Mouse (Mus musculus) lung, embryonic 16.5 days (tissue): ENCODE results near the gene Mad1l1. TPM values are rescaled to one million over a fixed set of nuclear protein-coding genes. Genes with fewer than 3 reads are reported as not detected.

Experiments
- ATAC-seq: fragments of 200-750 bp; cut with Nextera tagmentation; 2 replicates; pipeline ENCODE4 v1.8.0; 2017; ENCODE audit warnings: low read depth, mild to moderate bottlenecking, moderate library complexity
- H3K27ac ChIP-seq: fragments of 300-500 bp; sonication (generic); 2 replicates; pipeline ENCODE4 v1.5.1; 2014; ENCODE audit warnings: mild to moderate bottlenecking, control low read depth, low read length
- H3K27me3 ChIP-seq: fragments of 300-500 bp; sonication (generic); 2 replicates; pipeline ENCODE4 v1.6.1; 2014; ENCODE audit warnings: low read depth, low read length, mixed read lengths; ENCODE audit not compliant: control insufficient read depth, insufficient read depth
- H3K36me3 ChIP-seq: fragments of 300-500 bp; sonication (generic); 2 replicates; pipeline ENCODE4 v1.6.1; 2014; ENCODE audit warnings: low read length; ENCODE audit not compliant: control insufficient read depth, insufficient read depth
- H3K4me1 ChIP-seq: fragments of 300-500 bp; sonication (generic); replicated peaks from 2 replicates; pipeline ENCODE4 v1.6.1; 2014; ENCODE audit warnings: low read length, mixed read lengths; ENCODE audit not compliant: control insufficient read depth, insufficient read depth
- H3K4me2 ChIP-seq: fragments of 300-500 bp; sonication (generic); 2 replicates; pipeline ENCODE4 v1.6.1; 2014; ENCODE audit warnings: low read depth, low read length, control low read depth
- H3K4me3 ChIP-seq: fragments of 300-500 bp; sonication (generic); 2 replicates; pipeline ENCODE4 v1.5.1; 2014; ENCODE audit warnings: mild to moderate bottlenecking, low read length, control low read depth
- H3K9ac ChIP-seq: fragments of 300-500 bp; sonication (generic); 2 replicates; pipeline ENCODE4 v1.6.1; 2014; ENCODE audit warnings: low read length, control low read depth
- H3K9me3 ChIP-seq: fragments of 300-500 bp; sonication (generic); 2 replicates; pipeline ENCODE4 v1.6.1; 2016; ENCODE audit warnings: low read length; ENCODE audit not compliant: control insufficient read depth
- WGBS: fragments of 180-500 bp; shearing (Covaris S2); extraction: QIAGEN DNeasy Blood & Tissue Kit; methylation state at CpG from one replicate; pipeline ENCODE4 v1.1.7; 2014; 5-methylcytosine and 5-hydroxymethylcytosine counted together
- polyA plus RNA-seq: library from polyadenylated mRNA; unstranded; fragments of >200 nt; fragmentation: Nextera tagmentation; extraction: Ambion mirVana; gene quantifications from 2 replicates; pipeline ENCODE4 v1.2.1, GENCODE M21; 2015

The Mad1l1 gene
- polyA plus RNA-seq, 1 experiment from 2014 or later, result 54.1 TPM

GRCm38 (mm10) chr5:140173181-140173580 is 148.2 kb downstream of the Mad1l1 start:
- Histone ChIP-seq H3K4me1 (peaks cover 3% of the 10 kb centered on the region; the same call in 1 of the 2 replicates), H3K4me2 (no peak overlapping the region), H3K9me3 (no peaks in the 10 kb centered on the region), H3K4me3 (no peak overlapping the region), H3K27ac (no peak overlapping the region), H3K27me3 (no peaks in the 10 kb centered on the region), H3K9ac (no peak overlapping the region), H3K36me3 (no peaks in the 10 kb centered on the region)
- 83% methylated on average over 4 of the region's 4 CpGs for WGBS
- no peak for ATAC-seq

GRCm38 (mm10) chr5:140171710-140172109 is 149.6 kb downstream of the Mad1l1 start:
- Histone ChIP-seq H3K4me3 (no peak overlapping the region), H3K27me3 (no peaks in the 10 kb centered on the region), H3K9me3 (no peaks in the 10 kb centered on the region), H3K36me3 (no peaks in the 10 kb centered on the region), H3K4me2 (no peak overlapping the region), H3K27ac (no peak overlapping the region), H3K9ac (no peak overlapping the region), H3K4me1 (no peaks in the 10 kb centered on the region)
- WGBS, result 76% methylated on average over 1 of the region's 1 CpGs
- no peak for ATAC-seq

GRCm38 (mm10) chr5:140167531-140167930 is 153.8 kb downstream of the Mad1l1 start:
- WGBS, result 60% methylated on average over 6 of the region's 6 CpGs

GRCm38 (mm10) chr5:140167080-140167479 is 154.3 kb downstream of the Mad1l1 start:
- H3K9ac ChIP-seq, result no peak overlapping the region
- 90% methylated on average over 6 of the region's 6 CpGs for WGBS
- H3K27ac ChIP-seq, result no peak overlapping the region
- ATAC-seq, result no peak
- no peaks in the 10 kb centered on the region for H3K27me3 ChIP-seq
- H3K9me3 ChIP-seq, result no peaks in the 10 kb centered on the region
- no peak overlapping the region for H3K4me2 ChIP-seq
- no peak overlapping the region for H3K4me3 ChIP-seq
- no peaks in the 10 kb centered on the region for H3K4me1 ChIP-seq
- no peaks in the 10 kb centered on the region for H3K36me3 ChIP-seq

More at GRCm38 (mm10) chr5:140167531-140167930, 153.8 kb downstream of the Mad1l1 start:
- no peaks in the 10 kb centered on the region for H3K27me3 ChIP-seq
- no peak overlapping the region for H3K4me2 ChIP-seq
- H3K4me3 ChIP-seq, result no peak overlapping the region
- no peaks in the 10 kb centered on the region for H3K4me1 ChIP-seq
- ATAC-seq, result no peak
- no peak overlapping the region for H3K9ac ChIP-seq
- no peak overlapping the region for H3K27ac ChIP-seq
- no peaks in the 10 kb centered on the region for H3K9me3 ChIP-seq
- no peaks in the 10 kb centered on the region for H3K36me3 ChIP-seq

GRCm38 (mm10) chr5:140163947-140164346 is 157.4 kb downstream of the Mad1l1 start:
- no peaks in the 10 kb centered on the region for H3K9me3 ChIP-seq
- H3K4me2 ChIP-seq, result no peak overlapping the region
- H3K9ac ChIP-seq, result no peak overlapping the region
- H3K27ac ChIP-seq, result no peak overlapping the region
- H3K4me3 ChIP-seq, result no peak overlapping the region
- WGBS, result 84% methylated on average over 6 of the region's 6 CpGs
- no peaks in the 10 kb centered on the region for H3K36me3 ChIP-seq
- no peak for ATAC-seq
- H3K27me3 ChIP-seq, result no peaks in the 10 kb centered on the region
- no peaks in the 10 kb centered on the region for H3K4me1 ChIP-seq

- Histone ChIP-seq H3K27me3 (no peaks in the 10 kb centered on the region), H3K4me1 (no peaks in the 10 kb centered on the region), H3K4me3 (no peak overlapping the region), H3K27ac (no peak overlapping the region), H3K9me3 (no peaks in the 10 kb centered on the region), H3K36me3 (no peaks in the 10 kb centered on the region), H3K4me2 (no peak overlapping the region), H3K9ac (no peak overlapping the region)
- 73% methylated on average over 6 of the region's 6 CpGs for WGBS
- ATAC-seq, result no peak
Measured at GRCm38 (mm10) chr5:140162071-140162845, 159.1 kb downstream of the Mad1l1 start.

- H3K4me2 ChIP-seq, result no peak overlapping the region
- no peak overlapping the region for H3K9ac ChIP-seq
- WGBS, result 82% methylated on average over 4 of the region's 4 CpGs
- no peaks in the 10 kb centered on the region for H3K9me3 ChIP-seq
- no peak overlapping the region for H3K27ac ChIP-seq
- H3K27me3 ChIP-seq, result no peaks in the 10 kb centered on the region
- H3K4me3 ChIP-seq, result no peak overlapping the region
- no peak for ATAC-seq
- no peaks in the 10 kb centered on the region for H3K36me3 ChIP-seq
- H3K4me1 ChIP-seq, result no peaks in the 10 kb centered on the region
Measured at GRCm38 (mm10) chr5:140159007-140159406, 162.3 kb downstream of the Mad1l1 start.

GRCm38 (mm10) chr5:140157886-140158627 is 163.3 kb downstream of the Mad1l1 start:
- H3K36me3 ChIP-seq, result no peaks in the 10 kb centered on the region
- no peaks in the 10 kb centered on the region for H3K27me3 ChIP-seq
- no peak overlapping the region for H3K9ac ChIP-seq
- H3K27ac ChIP-seq, result no peak overlapping the region
- no peak overlapping the region for H3K4me2 ChIP-seq
- H3K9me3 ChIP-seq, result no peaks in the 10 kb centered on the region
- H3K4me3 ChIP-seq, result no peak overlapping the region
- no peak for ATAC-seq
- 93% methylated on average over 1 of the region's 1 CpGs for WGBS
- peaks cover under 1% of the 10 kb centered on the region; the same call in 1 of the 2 replicates for H3K4me1 ChIP-seq

GRCm38 (mm10) chr5:140154166-140154565 is 167.2 kb downstream of the Mad1l1 start:
- no peaks in the 10 kb centered on the region for H3K36me3 ChIP-seq
- no peak overlapping the region for H3K27ac ChIP-seq
- H3K4me1 ChIP-seq, result peaks cover 18% of the 10 kb centered on the region
- 59% methylated on average over 3 of the region's 3 CpGs for WGBS
- H3K4me2 ChIP-seq, result no peak overlapping the region
- no peaks in the 10 kb centered on the region for H3K9me3 ChIP-seq
- H3K27me3 ChIP-seq, result no peaks in the 10 kb centered on the region
- ATAC-seq, result no peak
- no peak overlapping the region for H3K9ac ChIP-seq
- no peak overlapping the region for H3K4me3 ChIP-seq
